Mouse (Mus musculus) ES-E14 (cell line): ENCODE results near the gene CN725425. TPM values are rescaled to one million over a fixed set of nuclear protein-coding genes. Genes with fewer than 3 reads are reported as not detected.
A peak's percentile ranks its signal among the peaks of the same experiment; 100 is the strongest.

ENCODE experiments used
- DNase-seq: peaks from one replicate; pipeline ENCODE4 v3.0.0-alpha.2; 2013; ENCODE audit warnings: low read depth, low spot score
- H3K27ac ChIP-seq: 2 replicates; pipeline ENCODE4 v1.5.1; 2012; ENCODE audit warnings: low read depth, mild to moderate bottlenecking, low read length, moderate library complexity, mixed read lengths; ENCODE audit not compliant: poor library complexity, insufficient read depth, severe bottlenecking
- H3K36me3 ChIP-seq: 2 replicates; pipeline ENCODE4 v1.6.1; 2012; ENCODE audit warnings: mild to moderate bottlenecking, low read length, moderate library complexity, mixed read lengths; ENCODE audit not compliant: control insufficient read depth, poor library complexity, insufficient read depth, severe bottlenecking
- H3K4me1 ChIP-seq, 2 experiments: fragments of 150-350 bp in 1 of 2; sonication (generic) in 1 of 2; 2 replicates each; pipeline ENCODE4 v1.6.1; 2012; ENCODE audit warnings: low read length in 2 of 2, mild to moderate bottlenecking in 1 of 2, mixed read lengths in 1 of 2; ENCODE audit not compliant: control insufficient read depth in 2 of 2, insufficient read depth in 2 of 2, poor library complexity in 1 of 2
- H3K4me3 ChIP-seq, 2 experiments: fragments of 150-350 bp in 1 of 2; sonication (generic) in 1 of 2; 2 replicates each; pipeline ENCODE4 v1.5.1; 2012; ENCODE audit warnings: low read length in 2 of 2, low read depth in 1 of 2, mild to moderate bottlenecking in 1 of 2, mixed read lengths in 1 of 2; ENCODE audit not compliant: insufficient read depth in 1 of 2, poor library complexity in 1 of 2, severe bottlenecking in 1 of 2
- H3K9ac ChIP-seq: 2 replicates; pipeline ENCODE4 v1.6.1; 2012; ENCODE audit warnings: low read depth, mild to moderate bottlenecking, low read length, mixed read lengths; ENCODE audit not compliant: poor library complexity, insufficient read depth, severe bottlenecking
- H3K9me3 ChIP-seq: fragments of 150-350 bp; sonication (generic); 2 replicates; pipeline ENCODE4 v1.6.1; 2012; ENCODE audit warnings: low read depth, mild to moderate bottlenecking, low read length; ENCODE audit not compliant: control insufficient read depth, insufficient read depth
- CHD2 ChIP-seq: IDR thresholded peaks from 2 replicates; pipeline ENCODE4 v1.6.1; 2014; ENCODE audit warnings: mild to moderate bottlenecking, low read depth, low read length, inconsistent platforms
- HCFC1 ChIP-seq: IDR thresholded peaks from 2 replicates; pipeline ENCODE4 v1.6.1; 2012; ENCODE audit warnings: low read length, inconsistent platforms, borderline replicate concordance; ENCODE audit not compliant: insufficient read depth
- MAFK ChIP-seq: IDR thresholded peaks from 2 replicates; pipeline ENCODE4 v1.6.1; 2014; ENCODE audit warnings: mild to moderate bottlenecking, low read depth, low read length, inconsistent platforms; ENCODE audit not compliant: insufficient read depth
- ZC3H11A ChIP-seq: IDR thresholded peaks from 2 replicates; pipeline ENCODE4 v1.6.1; 2012; ENCODE audit warnings: low read depth, mild to moderate bottlenecking, inconsistent platforms, low read length, borderline replicate concordance
- ZNF384 ChIP-seq: IDR thresholded peaks from 2 replicates; pipeline ENCODE4 v1.6.1; 2012; ENCODE audit warnings: low read depth, low read length, inconsistent platforms
- in situ Hi-C, 2 experiments: fragments of 600-800 bp; cut with MboI; formaldehyde crosslinking; loops; one replicate each; pipeline ENCODE4 v1.15.1; 2025; ENCODE audit warnings: low sequenced_read_pairs in 2 of 2, inconsistent platforms in 1 of 2; ENCODE audit not compliant: unreplicated experiment in 2 of 2
- total RNA-seq: library from RNA; depleted of rRNA; stranded (reverse); fragments of 300-350 nt; gene quantifications from 2 replicates; pipeline ENCODE4 v1.2.3, GENCODE M21; 2012; rRNA removed

CN725425 gene
- 2.2 and 5.3 TPM in 2 replicates for total RNA-seq

- Histone ChIP-seq H3K27ac (no peak within 1 kb of the TSS), H3K4me1 (no peaks in the 10 kb centered on the region), H3K36me3 (no peaks in the 10 kb centered on the region), H3K9me3 (no peaks in the 10 kb centered on the region), H3K4me3 (peak within 1 kb of the TSS; percentile 59 to 74; a peak in 3 of 4 replicates), H3K9ac (0 out of 2 replicates have a peak within 1 kb of the TSS, but pooled peaks have one; percentile 67)
- in situ Hi-C loops = no loop called here
- DNase-seq = peak; percentile 22
- TF ChIP-seq ZNF384 = no peak
- no peak for TF ChIP-seq HCFC1
- no peak for TF ChIP-seq ZC3H11A
- TF ChIP-seq CHD2 = no peak
These were observed at the start of gene CN725425 for GRCm38 (mm10) chr15:91199256-91199905. Gene CN725425, plus strand, starts transcription at chr15:91199494.

- no peak for DNase-seq
- no peaks in the 10 kb centered on the region for H3K9me3 ChIP-seq
- in situ Hi-C loops = no loop called here
These were observed 46.7 kb upstream of the CN725425 start for GRCm38 (mm10) chr15:91152592-91152991.

GRCm38 (mm10) chr15:91153311-91153710 is 46.0 kb upstream of the CN725425 start:
- H3K4me3 ChIP-seq = no peak overlapping the region
- H3K9me3 ChIP-seq = no peaks in the 10 kb centered on the region
- in situ Hi-C loops = no loop called here
- H3K9ac ChIP-seq = no peak overlapping the region
- no peak for DNase-seq
- TF ChIP-seq ZC3H11A (no peak), CHD2 (no peak), MAFK (no peak), ZNF384 (no peak)
- H3K4me1 ChIP-seq = no peaks in the 10 kb centered on the region
- H3K36me3 ChIP-seq = no peaks in the 10 kb centered on the region
- H3K27ac ChIP-seq = no peak overlapping the region

More at GRCm38 (mm10) chr15:91152592-91152991, 46.7 kb upstream of the CN725425 start:
- H3K27ac ChIP-seq = no peak overlapping the region
- H3K4me1 ChIP-seq = no peaks in the 10 kb centered on the region
- TF ChIP-seq HCFC1 = no peak
- no peak for TF ChIP-seq MAFK
- TF ChIP-seq ZC3H11A = no peak
- TF ChIP-seq CHD2 = no peak
- no peak for TF ChIP-seq ZNF384
- no peak overlapping the region for H3K4me3 ChIP-seq
- H3K36me3 ChIP-seq = no peaks in the 10 kb centered on the region
- no peak overlapping the region for H3K9ac ChIP-seq

- H3K4me1 ChIP-seq = no peaks in the 10 kb centered on the region
- in situ Hi-C loops = no loop called here
- DNase-seq = no peak
- H3K36me3 ChIP-seq = no peaks in the 10 kb centered on the region
- no peaks in the 10 kb centered on the region for H3K9me3 ChIP-seq
- H3K4me3 ChIP-seq = no peak overlapping the region
- H3K27ac ChIP-seq = no peak overlapping the region
- no peak overlapping the region for H3K9ac ChIP-seq
- TF ChIP-seq HCFC1 (no peak), CHD2 (no peak), ZC3H11A (no peak)
These were observed 38.1 kb upstream of the CN725425 start for GRCm38 (mm10) chr15:91161153-91161552.

GRCm38 (mm10) chr15:91163454-91163853 is 35.8 kb upstream of the CN725425 start:
- Histone ChIP-seq H3K4me1 (no peaks in the 10 kb centered on the region), H3K9me3 (no peaks in the 10 kb centered on the region), H3K9ac (no peak overlapping the region), H3K27ac (no peak overlapping the region), H3K36me3 (no peaks in the 10 kb centered on the region), H3K4me3 (no peak overlapping the region)
- in situ Hi-C loops = no loop called here
- no peak for TF ChIP-seq MAFK
- no peak for TF ChIP-seq ZC3H11A
- TF ChIP-seq HCFC1 = no peak
- no peak for DNase-seq
